Comparison of ENCODE assay signal across 8 mouse cellular contexts in genomic region chr16:91688023-91688618, GRCm38 (mm10). TPM values are rescaled to one million over a fixed set of nuclear protein-coding genes. Genes with fewer than 3 reads are reported as not detected.
DNase-seq lines count a peak whose midpoint lies in the region; ATAC-seq and TF ChIP-seq lines count a peak whose summit lies in the region.

No protein-coding gene starts in this region.

- H3K36me3 ChIP-seq in heart, embryonic 12.5 days, result peaks cover 26% of the 10 kb centered on the region
- peaks cover 30% of the 10 kb centered on the region for H3K36me3 ChIP-seq in hindbrain, embryonic 15.5 days
- peaks cover 35% of the 10 kb centered on the region for H3K36me3 ChIP-seq in midbrain, embryonic 13.5 days

- H3K9ac ChIP-seq in heart, embryonic 12.5 days, result peak overlapping the region; percentile 90
- H3K9ac ChIP-seq in hindbrain, embryonic 15.5 days, result peak overlapping the region; percentile 99
- peak overlapping the region; percentile 93 for H3K9ac ChIP-seq in midbrain, embryonic 13.5 days (replicated peaks)

- ATAC-seq in heart, embryonic 12.5 days (ENCODE audit: insufficient number of reproducible peaks, low FRiP score), result peak; percentile 47
- no peak for ATAC-seq in hindbrain, embryonic 15.5 days (ENCODE audit: low FRiP score, low read depth)
- ATAC-seq in midbrain, embryonic 13.5 days, result peak; percentile 73

- WGBS in heart, embryonic 12.5 days, result under 1% methylated on average over 50 of the region's 51 CpGs
- 2% methylated on average over 51 of the region's 51 CpGs for WGBS in bone marrow, adult 2 months
- WGBS in hindbrain, embryonic 15.5 days, result 2% methylated on average over 40 of the region's 51 CpGs
- WGBS in midbrain, embryonic 13.5 days, result under 1% methylated on average over 50 of the region's 51 CpGs

- no peak for TF ChIP-seq POLR2A in bone marrow, adult 2 months (IDR thresholded peaks at IDR 0.05; ENCODE audit: borderline replicate concordance, control insufficient read depth, low read depth, low read length)

- peak overlapping the region; percentile 91 for H3K4me2 ChIP-seq in heart, embryonic 12.5 days
- H3K4me2 ChIP-seq in hindbrain, embryonic 15.5 days, result peak overlapping the region; percentile 93
- peak overlapping the region; percentile 86 for H3K4me2 ChIP-seq in midbrain, embryonic 13.5 days (replicated peaks)

- no peak for DNase-seq in heart, postnatal 25 days (ENCODE audit: low spot score)
- no peak for DNase-seq in adrenal gland, postnatal 4 days (ENCODE audit: low spot score in 2 of 2)
- DNase-seq in embryo, embryonic 11 days, result no peak
- DNase-seq in frontal cortex, postnatal 10 days (ENCODE audit: low spot score in 2 of 2), result no peak

- intact Hi-C loops in heart, postnatal 25 days (cut with DNase I), result loop anchor here (2.0 to 5.0 kb wide), 2 partner anchors 39 to 91 kb away; partner anchors contain the start of gene Tmem50b

- peak overlapping the region; percentile 90 for H3K27ac ChIP-seq in heart, embryonic 12.5 days (ENCODE audit: poor library complexity, severe bottlenecking)
- peak overlapping the region; percentile 85 for H3K27ac ChIP-seq in bone marrow, adult 2 months (ENCODE audit: control insufficient read depth, insufficient read depth, low read depth, low read length, poor library complexity)
- peak overlapping the region; percentile 94 for H3K27ac ChIP-seq in hindbrain, embryonic 15.5 days (replicated peaks)
- H3K27ac ChIP-seq in midbrain, embryonic 13.5 days, result peak overlapping the region; percentile 91

- no peaks in the 10 kb centered on the region for H3K9me3 ChIP-seq in heart, embryonic 12.5 days (replicated peaks)
- H3K9me3 ChIP-seq in hindbrain, embryonic 15.5 days, result no peaks in the 10 kb centered on the region
- no peaks in the 10 kb centered on the region for H3K9me3 ChIP-seq in midbrain, embryonic 13.5 days

- no peak for TF ChIP-seq CTCF in bone marrow, adult 2 months (IDR thresholded peaks at IDR 0.05; ENCODE audit: control insufficient read depth, insufficient read depth, low read length)

- no peaks in the 10 kb centered on the region for H3K27me3 ChIP-seq in heart, embryonic 12.5 days (replicated peaks)
- no peaks in the 10 kb centered on the region for H3K27me3 ChIP-seq in hindbrain, embryonic 15.5 days
- no peaks in the 10 kb centered on the region for H3K27me3 ChIP-seq in midbrain, embryonic 13.5 days

- H3K4me1 ChIP-seq in heart, embryonic 12.5 days (replicated peaks), result peaks cover 18% of the 10 kb centered on the region
- H3K4me1 ChIP-seq in bone marrow, adult 2 months (ENCODE audit: control insufficient read depth, insufficient read depth, low read length), result peaks cover 3% of the 10 kb centered on the region; the same call in 1 of the 2 replicates
- peaks cover 22% of the 10 kb centered on the region for H3K4me1 ChIP-seq in hindbrain, embryonic 15.5 days (replicated peaks)
- H3K4me1 ChIP-seq in midbrain, embryonic 13.5 days (replicated peaks), result peaks cover 26% of the 10 kb centered on the region

- peak overlapping the region; percentile 81 for H3K4me3 ChIP-seq in heart, embryonic 12.5 days
- peak overlapping the region; percentile 71 for H3K4me3 ChIP-seq in bone marrow, adult 2 months (replicated peaks; ENCODE audit: control insufficient read depth, low read depth, low read length)
- H3K4me3 ChIP-seq in hindbrain, embryonic 15.5 days, result peak overlapping the region; percentile 97
- peak overlapping the region; percentile 89 for H3K4me3 ChIP-seq in midbrain, embryonic 13.5 days (replicated peaks)

RNA-seq across cellular contexts. Expression of gene Donson, which starts 0.4 kb away (rescaled TPM):
- 20.9 and 22.5 TPM in 2 replicates for polyA plus RNA-seq in heart, embryonic 12.5 days (2016; fragmentation: Nextera tagmentation; extraction: Ambion mirVana)
- 1 to 10 TPM; 2.5 to 3.7 TPM for total RNA-seq in heart, postnatal 25 days (2021)
- 15.2 and 18.0 TPM in 2 replicates for polyA plus RNA-seq in bone marrow, adult 2 months (2011; ENCODE audit: insufficient read depth, insufficient read length, low replicate concordance, missing spikeins)
- polyA plus RNA-seq in hindbrain, embryonic 15.5 days (2015; fragmentation: Nextera tagmentation; extraction: Ambion mirVana), result 19.7 and 21.1 TPM in 2 replicates
- 21.9 and 26.9 TPM in 2 replicates for polyA plus RNA-seq in midbrain, embryonic 13.5 days (2015; fragmentation: Nextera tagmentation; extraction: Ambion mirVana)
- 10 to 100 TPM; 15.0 to 21.0 TPM for total RNA-seq in adrenal gland, postnatal 4 days (2021)

RNA-seq across cellular contexts. Expression of gene Cryzl1, which starts 40.7 kb away (rescaled TPM):
- 48.2 and 54.5 TPM in 2 replicates for polyA plus RNA-seq in heart, embryonic 12.5 days (2016; fragmentation: Nextera tagmentation; extraction: Ambion mirVana)
- 10 to 100 TPM; 22.7 to 24.7 TPM for total RNA-seq in heart, postnatal 25 days (2021)
- polyA plus RNA-seq in bone marrow, adult 2 months (2011; ENCODE audit: insufficient read depth, insufficient read length, low replicate concordance, missing spikeins), result 23.4 and 42.5 TPM in 2 replicates
- polyA plus RNA-seq in hindbrain, embryonic 15.5 days (2015; fragmentation: Nextera tagmentation; extraction: Ambion mirVana), result 92.8 and 93.4 TPM in 2 replicates
- 103 and 110 TPM in 2 replicates for polyA plus RNA-seq in midbrain, embryonic 13.5 days (2015; fragmentation: Nextera tagmentation; extraction: Ambion mirVana)
- 10 to 100 TPM; 61.0 to 67.9 TPM for total RNA-seq in adrenal gland, postnatal 4 days (2021)

RNA-seq across cellular contexts. Expression of gene Son, which starts 40.8 kb away (rescaled TPM):
- 97.8 and 103 TPM in 2 replicates for polyA plus RNA-seq in heart, embryonic 12.5 days (2016; fragmentation: Nextera tagmentation; extraction: Ambion mirVana)
- total RNA-seq in heart, postnatal 25 days (2021), result 100 to 1,000 TPM; 129 to 149 TPM
- polyA plus RNA-seq in bone marrow, adult 2 months (2011; ENCODE audit: insufficient read depth, insufficient read length, low replicate concordance, missing spikeins), result 132 and 165 TPM in 2 replicates
- 110 and 114 TPM in 2 replicates for polyA plus RNA-seq in hindbrain, embryonic 15.5 days (2015; fragmentation: Nextera tagmentation; extraction: Ambion mirVana)
- polyA plus RNA-seq in midbrain, embryonic 13.5 days (2015; fragmentation: Nextera tagmentation; extraction: Ambion mirVana), result 146 and 159 TPM in 2 replicates
- 100 to 1,000 TPM; 265 to 299 TPM for total RNA-seq in adrenal gland, postnatal 4 days (2021)

RNA-seq across cellular contexts. Expression of gene Itsn1, which starts 41.0 kb away (rescaled TPM):
- 29.7 and 31.2 TPM in 2 replicates for polyA plus RNA-seq in heart, embryonic 12.5 days (2016; fragmentation: Nextera tagmentation; extraction: Ambion mirVana)
- 10 to 100 TPM; 40.8 to 56.7 TPM for total RNA-seq in heart, postnatal 25 days (2021)
- 91.6 and 158 TPM in 2 replicates for polyA plus RNA-seq in bone marrow, adult 2 months (2011; ENCODE audit: insufficient read depth, insufficient read length, low replicate concordance, missing spikeins)
- polyA plus RNA-seq in hindbrain, embryonic 15.5 days (2015; fragmentation: Nextera tagmentation; extraction: Ambion mirVana), result 57.8 and 60.2 TPM in 2 replicates
- polyA plus RNA-seq in midbrain, embryonic 13.5 days (2015; fragmentation: Nextera tagmentation; extraction: Ambion mirVana), result 61.6 and 62.7 TPM in 2 replicates
- 10 to 100 TPM; 54.5 to 59.7 TPM for total RNA-seq in adrenal gland, postnatal 4 days (2021)

RNA-seq across cellular contexts. Expression of gene Gart, which starts 41.4 kb away (rescaled TPM):
- 87.4 and 90.7 TPM in 2 replicates for polyA plus RNA-seq in heart, embryonic 12.5 days (2016; fragmentation: Nextera tagmentation; extraction: Ambion mirVana)
- total RNA-seq in heart, postnatal 25 days (2021), result 10 to 100 TPM; 59.0 to 70.1 TPM
- 70.5 and 94.2 TPM in 2 replicates for polyA plus RNA-seq in bone marrow, adult 2 months (2011; ENCODE audit: insufficient read depth, insufficient read length, low replicate concordance, missing spikeins)
- polyA plus RNA-seq in hindbrain, embryonic 15.5 days (2015; fragmentation: Nextera tagmentation; extraction: Ambion mirVana), result 56.7 and 59.1 TPM in 2 replicates
- polyA plus RNA-seq in midbrain, embryonic 13.5 days (2015; fragmentation: Nextera tagmentation; extraction: Ambion mirVana), result 72.3 and 73.7 TPM in 2 replicates
- 100 to 1,000 TPM; 117 to 118 TPM for total RNA-seq in adrenal gland, postnatal 4 days (2021)
